Mouse (Mus musculus) liver, postnatal 0 days (tissue): ENCODE results near the gene Efna1. TPM values are rescaled to one million over a fixed set of nuclear protein-coding genes. Genes with fewer than 3 reads are reported as not detected.

ENCODE experiments used
- ATAC-seq: fragments of 200-750 bp; cut with Nextera tagmentation; 2 replicates; pipeline ENCODE4 v1.8.0; 2017; ENCODE audit warnings: mild to moderate bottlenecking, moderate library complexity
- DNase-seq: peaks from one replicate; pipeline ENCODE4 v3.0.0-alpha.2; 2016
- H3K27ac ChIP-seq: fragments of 300-500 bp; sonication (generic); 2 replicates; pipeline ENCODE4 v1.5.1; 2014; ENCODE audit warnings: antibody characterized with exemption, moderate library complexity, mild to moderate bottlenecking, low read depth
- H3K27me3 ChIP-seq: fragments of 300-500 bp; sonication (generic); 2 replicates; pipeline ENCODE4 v1.6.1; 2014; ENCODE audit warnings: low read length, control low read depth, mixed read lengths; ENCODE audit not compliant: insufficient read depth
- H3K36me3 ChIP-seq: fragments of 300-500 bp; sonication (generic); replicated peaks from 2 replicates; pipeline ENCODE4 v1.6.1; 2014; ENCODE audit warnings: mild to moderate bottlenecking, control low read depth, low read length, moderate library complexity, mixed read lengths; ENCODE audit not compliant: insufficient read depth
- H3K4me1 ChIP-seq: fragments of 300-500 bp; sonication (generic); 2 replicates; pipeline ENCODE4 v1.6.1; 2014; ENCODE audit warnings: antibody characterized with exemption, mild to moderate bottlenecking, control low read depth; ENCODE audit not compliant: insufficient read depth
- H3K4me2 ChIP-seq: fragments of 300-500 bp; sonication (generic); 2 replicates; pipeline ENCODE4 v1.6.1; 2014; ENCODE audit warnings: low read depth, mild to moderate bottlenecking, low read length, moderate library complexity, mixed read lengths
- H3K4me3 ChIP-seq: fragments of 300-500 bp; sonication (generic); 2 replicates; pipeline ENCODE4 v1.5.1; 2014; ENCODE audit warnings: low read depth, low read length
- H3K9ac ChIP-seq: fragments of 300-500 bp; sonication (generic); replicated peaks from 2 replicates; pipeline ENCODE4 v1.6.1; 2014; ENCODE audit warnings: mild to moderate bottlenecking, moderate library complexity
- H3K9me3 ChIP-seq: fragments of 300-500 bp; sonication (generic); 2 replicates; pipeline ENCODE4 v1.6.1; 2016; ENCODE audit warnings: mild to moderate bottlenecking, control low read depth, low read length, mixed read lengths
- CTCF ChIP-seq: sonication (generic); IDR thresholded peaks from 2 replicates; pipeline ENCODE4 v1.5.1; 2016; ENCODE audit warnings: antibody characterized with exemption, low read depth
- EP300 ChIP-seq: IDR thresholded peaks from 2 replicates; pipeline ENCODE4 v1.6.1; 2016; ENCODE audit warnings: antibody characterized with exemption, low read depth, mild to moderate bottlenecking
- WGBS: fragments of 180-500 bp; shearing (Covaris S2); extraction: QIAGEN DNeasy Blood & Tissue Kit; methylation state at CpG from one replicate; pipeline ENCODE4 v1.1.7; 2014; ENCODE audit not compliant: insufficient replicate concordance; 5-methylcytosine and 5-hydroxymethylcytosine counted together
- polyA plus RNA-seq: library from polyadenylated mRNA; unstranded; fragments of >200 nt; fragmentation: Nextera tagmentation; extraction: Ambion mirVana; gene quantifications from 2 replicates; pipeline ENCODE4 v1.2.1, GENCODE M21; 2015

The Efna1 gene
- polyA plus RNA-seq, 1 experiment from 2014 or later = 27.8 TPM

DNA sequence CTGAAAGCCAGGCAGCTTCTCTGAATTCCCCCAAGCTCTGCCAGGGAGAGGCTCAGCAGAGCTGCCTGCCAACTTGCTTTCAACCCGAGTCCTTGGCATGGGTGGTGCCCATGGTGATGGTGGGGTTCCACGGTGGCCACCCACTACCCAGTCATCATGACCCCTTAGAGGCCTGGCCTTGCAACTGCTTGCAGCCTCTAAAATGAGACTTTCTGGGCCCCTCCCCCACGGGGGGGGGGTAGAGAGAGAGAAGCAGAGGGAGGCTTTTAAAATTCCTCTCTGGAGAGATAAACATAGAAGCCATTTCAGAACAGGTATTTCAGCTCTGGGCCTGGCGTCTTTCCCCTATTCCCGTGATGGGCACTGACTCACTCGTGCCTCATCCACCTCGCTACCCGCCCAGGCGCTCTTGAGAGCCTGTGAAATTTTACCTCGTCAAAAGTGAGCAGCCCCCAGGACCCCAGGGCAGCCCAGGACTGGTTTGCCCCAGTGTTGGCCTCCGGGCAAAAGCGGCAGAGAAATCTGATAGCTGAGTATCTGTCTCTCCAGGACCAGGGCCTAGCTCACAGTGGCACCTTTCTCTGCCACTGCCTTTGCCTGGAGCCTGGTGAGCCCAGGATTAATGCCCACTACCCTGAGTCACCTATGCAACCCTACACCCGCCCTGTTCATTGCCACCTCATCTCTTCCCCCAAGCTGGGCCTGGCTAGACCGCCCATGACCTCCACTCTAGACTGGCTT, 3.5 kb downstream of the Efna1 start:
- peak overlapping the region; percentile 94 for H3K27ac ChIP-seq

DNA sequence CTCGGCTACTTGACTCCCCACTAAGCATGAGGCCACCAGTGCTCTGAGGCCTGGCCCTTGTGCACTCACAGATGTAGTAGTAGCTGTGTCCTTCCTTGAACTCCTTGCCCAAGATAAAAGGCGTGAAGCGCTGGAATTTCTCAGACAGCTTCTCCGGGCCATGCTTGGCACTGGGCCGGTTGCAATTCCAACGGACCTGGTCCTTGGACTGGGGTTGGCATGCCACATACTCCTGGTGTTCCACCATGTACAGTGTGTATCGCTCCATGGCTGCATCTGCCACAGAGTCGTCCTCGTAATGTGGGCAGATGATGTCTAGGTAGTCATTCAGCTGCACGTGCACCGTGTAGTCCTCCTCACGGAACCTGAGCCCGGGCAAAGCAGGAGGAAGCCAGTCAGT, 4.9 kb downstream of the Efna1 start:
- H3K27ac ChIP-seq = no peak overlapping the region
- H3K9ac ChIP-seq = no peak overlapping the region
- H3K27me3 ChIP-seq = peaks cover 19% of the 10 kb centered on the region
- 0 out of 2 replicates have a peak overlapping the region, but pooled peaks have one; percentile 73 for H3K4me2 ChIP-seq
- WGBS = 87% methylated on average over 13 of the region's 13 CpGs
- ATAC-seq (no peak), DNase-seq (no peak)
- H3K4me3 ChIP-seq = no peak overlapping the region; the same call in 1 of the 2 replicates
- peaks cover 21% of the 10 kb centered on the region for H3K36me3 ChIP-seq
- no peaks in the 10 kb centered on the region for H3K9me3 ChIP-seq
- H3K4me1 ChIP-seq = peaks cover 6% of the 10 kb centered on the region
- no peak for TF ChIP-seq CTCF
- TF ChIP-seq EP300 = no peak

More for the DNA sequence above, 3.5 kb downstream of the Efna1 start:
- WGBS = 53% methylated on average over 14 of the region's 14 CpGs
- H3K27me3 ChIP-seq = peaks cover 26% of the 10 kb centered on the region
- peak overlapping the region; percentile 57 for H3K4me3 ChIP-seq
- no peaks in the 10 kb centered on the region for H3K9me3 ChIP-seq
- H3K36me3 ChIP-seq = peaks cover 12% of the 10 kb centered on the region
- TF ChIP-seq CTCF (no peak), EP300 (no peak)
- ATAC-seq (no peak), DNase-seq (no peak)
- H3K4me1 ChIP-seq = peaks cover 6% of the 10 kb centered on the region
- peak overlapping the region; percentile 73 for H3K4me2 ChIP-seq
- peak overlapping the region; percentile 74 for H3K9ac ChIP-seq

DNA sequence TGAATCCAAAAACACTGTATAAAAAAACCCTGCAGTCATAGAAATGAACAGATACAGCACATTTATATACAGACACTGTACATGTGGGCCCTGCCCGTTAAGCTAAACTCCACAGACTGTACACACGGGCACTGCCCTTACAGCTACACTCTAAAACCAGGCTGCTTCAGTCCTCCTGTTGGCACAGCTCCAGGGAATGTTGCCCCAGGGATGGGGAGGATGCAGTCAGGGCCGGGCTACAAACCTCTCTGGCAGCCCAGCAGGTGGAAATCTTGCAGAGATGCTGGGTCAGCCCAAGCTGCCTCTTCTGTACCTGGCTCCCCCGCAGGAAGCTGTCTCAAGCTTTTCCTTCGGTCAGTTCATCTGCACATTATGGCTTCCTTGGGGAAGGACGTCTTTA, 9.2 kb downstream of the Efna1 start:
- Histone ChIP-seq H3K27me3 (no peaks in the 10 kb centered on the region), H3K9ac (no peak overlapping the region), H3K4me3 (no peak overlapping the region), H3K4me1 (peaks cover 24% of the 10 kb centered on the region), H3K9me3 (no peaks in the 10 kb centered on the region), H3K4me2 (no peak overlapping the region), H3K36me3 (peaks cover 26% of the 10 kb centered on the region), H3K27ac (no peak overlapping the region)
- TF ChIP-seq CTCF = no peak
- no peak for TF ChIP-seq EP300
- ATAC-seq (no peak), DNase-seq (no peak)
- 69% methylated on average over 6 of the region's 6 CpGs for WGBS

DNA sequence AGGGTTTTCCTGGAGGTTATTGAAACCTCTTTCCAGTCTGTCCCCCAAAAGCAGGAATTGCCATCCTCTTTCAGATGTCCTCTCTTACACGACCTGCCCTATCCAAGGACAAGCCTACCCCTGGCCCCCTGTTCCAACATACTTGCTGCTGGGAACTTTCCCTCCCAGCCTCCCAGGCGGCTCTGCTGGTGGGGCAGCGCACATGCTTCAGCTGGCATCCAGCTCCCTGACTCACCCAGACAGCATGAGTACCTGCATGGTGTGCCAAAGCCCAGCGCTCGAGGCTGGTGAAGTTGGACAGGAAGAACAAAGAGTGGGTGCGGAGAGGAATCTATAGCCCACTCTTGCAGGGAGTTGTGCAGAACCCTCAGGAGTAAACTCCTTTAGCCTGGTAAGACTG, 10.1 kb downstream of the Efna1 start:
- H3K27ac ChIP-seq = peak overlapping the region; percentile 69; the same call in 1 of the 2 replicates
- DNase-seq = no peak

DNA sequence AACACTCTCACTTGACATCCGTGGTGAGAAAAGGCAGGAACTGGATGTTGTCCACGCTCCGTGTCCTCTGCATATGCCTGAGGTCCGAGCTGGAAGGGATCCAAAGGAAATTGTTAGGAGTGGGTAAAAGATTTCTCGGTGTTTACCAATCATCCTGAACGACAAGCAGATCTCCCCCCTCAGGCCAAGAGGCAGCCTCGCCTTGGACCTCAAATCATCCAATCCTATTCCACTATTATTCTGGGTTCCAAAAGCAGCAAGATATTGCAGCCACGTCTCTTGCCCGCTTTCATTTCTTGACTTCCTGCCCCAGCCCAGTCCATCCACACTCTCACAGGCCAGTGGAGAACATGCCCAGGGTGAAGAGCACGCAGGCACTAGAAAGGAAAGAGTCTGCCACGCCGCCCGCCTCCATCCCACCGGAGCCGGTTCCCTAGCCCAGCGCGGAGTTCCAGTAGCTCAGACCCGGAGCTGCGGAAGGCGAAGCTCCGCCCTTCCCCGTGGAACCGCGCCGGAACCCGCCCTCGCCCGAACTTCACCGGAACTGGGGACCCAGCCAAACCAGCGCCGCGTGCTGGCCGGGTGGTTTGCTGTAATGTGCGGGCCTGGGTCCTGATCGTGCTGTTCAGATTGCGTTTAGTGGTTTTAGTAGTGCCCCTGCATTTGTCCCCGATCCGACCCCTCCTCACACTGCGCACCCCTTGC, 10.7 kb downstream of the Efna1 start, which contains the start of gene Slc50a1:
TSS of gene Slc50a1 (minus strand) at position 520 of the 705 bp plus-strand sequence.
- Histone ChIP-seq H3K9ac (peak within 1 kb of the TSS; percentile 65), H3K27ac (peak within 1 kb of the TSS; percentile 69; the same call in 1 of the 2 replicates), H3K36me3 (peaks cover 18% of the 10 kb centered on the region), H3K4me1 (peaks cover 20% of the 10 kb centered on the region), H3K27me3 (no peaks in the 10 kb centered on the region), H3K4me2 (peak within 1 kb of the TSS; percentile 75), H3K4me3 (peak within 1 kb of the TSS; percentile 67), H3K9me3 (no peaks in the 10 kb centered on the region)
- WGBS = 2% methylated on average over 37 of the region's 39 CpGs
- TF ChIP-seq EP300 (no peak; the same call in 1 of the 2 replicates), CTCF (peak; percentile 57)
- peak; percentile 60 for ATAC-seq
- peak; percentile 84 for DNase-seq

More for the DNA sequence above, 10.1 kb downstream of the Efna1 start:
- H3K4me1 ChIP-seq = peaks cover 20% of the 10 kb centered on the region
- H3K36me3 ChIP-seq = peaks cover 23% of the 10 kb centered on the region
- TF ChIP-seq CTCF (no peak), EP300 (no peak)
- WGBS = 70% methylated on average over 6 of the region's 6 CpGs
- peak overlapping the region; percentile 67 for H3K4me3 ChIP-seq
- ATAC-seq = no peak
- H3K9me3 ChIP-seq = no peaks in the 10 kb centered on the region
- no peak overlapping the region for H3K9ac ChIP-seq
- no peaks in the 10 kb centered on the region for H3K27me3 ChIP-seq
- H3K4me2 ChIP-seq = peak overlapping the region; percentile 75

DNA sequence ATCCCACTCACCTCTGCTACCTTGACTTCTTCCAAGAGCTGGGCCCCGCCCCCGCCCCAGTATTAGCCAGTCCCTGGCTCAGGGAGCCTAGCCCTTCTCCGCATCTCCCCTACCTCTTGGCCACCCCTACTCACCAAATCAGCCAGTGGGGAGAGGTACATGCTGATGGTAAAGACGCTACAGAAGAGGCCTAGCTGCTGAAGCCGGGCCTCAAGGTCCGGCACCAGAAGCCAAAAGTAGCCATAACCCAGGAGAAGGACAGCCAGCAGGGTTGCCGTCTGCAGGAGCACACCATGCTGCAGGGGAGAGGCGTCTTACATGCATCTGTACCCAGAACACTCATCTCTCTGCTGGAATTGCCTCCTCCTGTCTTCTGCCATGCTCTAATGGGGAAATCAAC, 12.0 kb downstream of the Efna1 start:
- Histone ChIP-seq H3K4me2 (peak overlapping the region; percentile 75; the same call in 1 of the 2 replicates), H3K27me3 (no peaks in the 10 kb centered on the region), H3K36me3 (peaks cover 18% of the 10 kb centered on the region), H3K9ac (no peak overlapping the region), H3K27ac (no peak overlapping the region), H3K4me3 (no peak overlapping the region), H3K4me1 (peaks cover 20% of the 10 kb centered on the region), H3K9me3 (no peaks in the 10 kb centered on the region)
- ATAC-seq (no peak), DNase-seq (no peak)
- WGBS = 78% methylated on average over 8 of the region's 8 CpGs
- no peak for TF ChIP-seq CTCF
- no peak for TF ChIP-seq EP300
